Mouse (Mus musculus): ENCODE measurements around the gene Zyx. TPM values are rescaled to one million over a fixed set of nuclear protein-coding genes. Genes with fewer than 3 reads are reported as not detected.

Gene Zyx
- total RNA-seq, 4 experiments from 2014 or later: 12.1 to 15.9 (median 13.7) TPM

DNA sequence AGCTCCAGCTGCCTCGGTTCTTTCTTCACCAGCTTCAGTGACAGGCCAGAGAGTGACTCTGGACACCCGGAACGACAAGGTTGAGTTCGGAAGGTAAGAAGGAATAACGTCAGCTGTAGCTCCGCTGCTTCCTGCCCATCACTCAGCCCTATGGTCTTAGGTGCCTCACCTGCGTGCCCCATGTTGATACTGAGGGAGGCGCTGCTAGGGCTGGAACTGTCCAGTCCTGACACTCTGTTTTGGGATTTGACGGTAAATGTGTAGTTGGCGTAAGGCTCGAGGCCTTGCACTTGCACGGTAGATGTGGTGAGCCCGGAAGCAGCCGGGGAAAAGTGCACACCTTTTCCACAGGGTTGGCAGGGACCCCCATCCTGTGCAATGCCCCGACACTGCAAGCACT lies 15.2 kb downstream of the Zyx start:
- no peak for DNase-seq (ENCODE audit: low spot score in 2 of 2)

DNA sequence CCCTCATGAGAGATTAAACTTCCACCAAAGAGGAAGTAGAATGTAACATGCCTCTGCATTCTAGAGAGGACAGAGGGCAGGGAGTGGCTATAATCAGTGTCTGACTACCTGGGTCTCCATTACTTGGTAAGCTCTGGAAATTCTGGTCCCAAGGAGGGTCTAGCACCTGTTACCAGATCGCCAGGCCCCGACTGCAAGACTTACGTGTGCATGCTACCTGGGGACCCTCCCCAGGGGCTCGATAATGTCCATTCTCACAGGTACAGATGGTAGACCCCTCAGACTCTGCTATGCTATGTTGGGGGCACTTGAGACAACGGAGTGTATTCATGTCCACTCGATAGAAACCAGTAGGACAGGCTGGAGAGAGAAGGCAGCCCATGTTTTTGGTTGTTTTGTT lies 15.8 kb downstream of the Zyx start:
- no peak for DNase-seq (ENCODE audit: low spot score in 2 of 2)

DNA sequence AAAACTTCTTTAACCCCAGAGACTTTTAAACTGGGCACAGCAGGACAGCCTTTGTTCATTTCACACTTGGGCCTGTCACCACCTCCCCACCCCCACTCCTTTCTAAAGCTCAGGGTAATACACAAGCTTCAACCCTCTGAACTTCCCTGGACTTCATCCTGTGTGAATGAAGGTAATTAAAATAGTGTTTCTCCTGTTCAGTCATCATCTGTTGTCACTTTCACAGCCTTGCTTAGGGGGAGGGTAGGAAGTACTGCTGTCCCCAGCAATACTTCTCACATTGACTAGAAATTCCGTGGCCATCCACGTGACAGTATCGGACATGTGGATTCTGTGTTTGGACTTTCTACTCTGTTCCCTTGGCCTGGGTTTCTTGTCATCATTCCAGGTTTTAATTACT lies 20.4 kb downstream of the Zyx start:
- DNase-seq (ENCODE audit: low spot score in 2 of 2): no peak

DNA sequence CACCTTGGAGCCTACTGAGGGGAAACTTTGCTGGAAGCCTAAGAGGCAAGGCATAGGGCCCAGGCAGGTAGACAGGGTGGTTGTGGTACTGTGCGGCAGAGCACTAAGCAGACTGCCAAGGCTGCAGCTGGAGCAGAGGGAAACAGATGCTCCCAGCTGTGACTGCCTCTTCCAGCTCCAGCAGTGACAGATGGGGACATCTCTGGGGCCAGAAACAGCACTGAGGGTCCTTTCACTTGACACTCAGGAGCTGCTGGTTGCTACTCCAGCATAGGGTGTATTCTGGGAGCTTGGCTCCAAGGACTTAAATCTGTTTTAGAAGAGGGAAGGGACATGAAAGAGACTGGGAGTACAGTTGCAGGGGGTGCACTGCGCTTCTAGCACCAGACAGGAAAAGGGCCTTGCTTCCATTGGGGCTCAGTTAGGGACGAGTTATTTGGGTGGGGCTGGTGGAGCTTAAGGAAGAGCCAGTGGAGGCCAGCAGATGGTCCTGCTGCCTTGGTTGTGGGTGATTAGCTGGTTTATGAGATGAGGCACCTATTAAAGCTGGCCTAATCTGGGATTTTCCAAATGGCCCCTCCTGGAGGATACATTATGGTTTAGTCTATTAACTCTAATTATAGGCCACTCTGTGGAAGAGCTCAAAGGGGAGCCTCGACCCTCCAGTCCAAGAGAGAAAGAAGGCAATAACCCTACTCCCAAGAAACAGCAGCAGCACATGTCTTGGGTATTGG lies 21.4 kb downstream of the Zyx start:
- no peak for DNase-seq (ENCODE audit: low spot score in 2 of 2)

DNA sequence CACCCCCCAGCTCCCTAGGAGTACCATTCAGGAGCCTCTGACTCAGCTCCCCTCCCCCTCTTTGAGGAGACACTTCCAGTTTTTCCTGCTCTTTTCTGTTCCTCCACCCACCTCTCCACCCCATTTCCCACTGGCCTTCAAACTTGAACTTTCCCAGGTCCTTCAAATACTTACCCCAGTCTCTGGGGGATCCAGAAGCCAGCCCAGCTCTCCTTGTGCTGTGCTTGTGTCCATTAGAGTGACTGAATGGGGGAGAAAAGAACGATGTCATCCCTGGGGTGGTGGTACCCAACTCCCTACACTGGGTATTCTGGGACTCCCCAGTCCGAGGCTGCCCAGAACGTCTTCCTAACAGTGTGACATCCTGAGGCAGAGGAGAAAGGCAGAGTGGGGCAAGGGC lies 22.6 kb downstream of the Zyx start:
- DNase-seq (ENCODE audit: low spot score in 2 of 2): no peak

DNA sequence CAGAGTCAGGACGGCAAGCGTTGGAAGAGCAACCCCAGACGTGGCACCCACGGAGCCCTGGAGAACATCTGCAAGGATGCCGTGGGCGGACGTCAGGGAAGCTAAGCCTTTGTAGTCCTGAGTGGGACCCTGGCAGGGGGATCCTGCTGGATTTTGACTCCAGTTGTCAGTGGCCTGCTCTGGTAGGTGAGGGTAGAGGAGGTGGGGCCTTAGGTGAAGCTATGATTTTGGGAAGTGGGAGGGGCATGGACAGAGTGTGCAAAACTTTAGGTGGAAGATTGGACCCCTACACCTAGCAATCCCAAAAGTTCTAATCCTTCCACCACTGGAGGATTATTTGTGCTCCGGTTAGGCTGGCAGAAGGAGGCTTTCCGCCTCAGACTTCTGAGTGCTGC lies 23.0 kb downstream of the Zyx start:
- DNase-seq (ENCODE audit: low spot score in 2 of 2): no peak

DNA sequence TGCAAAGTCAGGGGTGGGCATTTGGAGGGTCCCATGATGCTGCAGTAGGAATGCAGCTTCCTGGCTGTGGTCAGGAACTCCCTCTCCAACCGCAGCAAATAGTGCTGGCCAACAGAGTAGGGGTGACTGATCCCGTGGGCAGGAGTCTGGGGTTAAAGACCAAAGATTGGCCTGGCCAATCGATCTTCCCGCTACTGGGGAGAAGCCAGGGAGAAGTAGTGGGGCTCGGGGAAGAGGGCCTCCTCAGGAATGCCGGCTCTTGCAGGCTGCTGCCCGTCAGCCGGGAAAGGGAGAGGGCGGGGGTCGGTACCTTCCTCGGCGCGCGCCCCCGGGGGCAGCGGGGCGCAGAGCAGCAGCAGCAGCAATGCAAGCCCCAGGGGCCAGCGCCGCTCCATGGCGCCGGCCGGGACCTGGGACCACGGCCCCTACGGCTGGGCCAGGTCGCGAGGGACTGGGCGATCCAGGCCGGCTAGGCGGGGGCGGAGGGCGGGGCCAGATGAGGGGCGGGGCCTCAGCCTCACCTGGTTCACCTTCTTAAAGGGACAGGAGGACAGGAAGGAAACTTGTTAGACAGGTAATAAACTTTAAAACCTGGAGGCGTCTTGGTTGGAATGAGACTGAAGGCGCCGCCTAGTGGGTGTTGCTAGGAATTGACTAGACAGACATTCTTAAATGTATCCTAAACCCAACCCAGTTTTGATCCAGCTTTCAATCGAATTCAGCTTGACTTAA lies 23.6 kb downstream of the Zyx start, which contains the start of gene Epha1:
TSS of gene Epha1 (minus strand) at position 453 of the 732 bp plus-strand sequence.
- no peak for DNase-seq (ENCODE audit: low spot score in 2 of 2)

DNA sequence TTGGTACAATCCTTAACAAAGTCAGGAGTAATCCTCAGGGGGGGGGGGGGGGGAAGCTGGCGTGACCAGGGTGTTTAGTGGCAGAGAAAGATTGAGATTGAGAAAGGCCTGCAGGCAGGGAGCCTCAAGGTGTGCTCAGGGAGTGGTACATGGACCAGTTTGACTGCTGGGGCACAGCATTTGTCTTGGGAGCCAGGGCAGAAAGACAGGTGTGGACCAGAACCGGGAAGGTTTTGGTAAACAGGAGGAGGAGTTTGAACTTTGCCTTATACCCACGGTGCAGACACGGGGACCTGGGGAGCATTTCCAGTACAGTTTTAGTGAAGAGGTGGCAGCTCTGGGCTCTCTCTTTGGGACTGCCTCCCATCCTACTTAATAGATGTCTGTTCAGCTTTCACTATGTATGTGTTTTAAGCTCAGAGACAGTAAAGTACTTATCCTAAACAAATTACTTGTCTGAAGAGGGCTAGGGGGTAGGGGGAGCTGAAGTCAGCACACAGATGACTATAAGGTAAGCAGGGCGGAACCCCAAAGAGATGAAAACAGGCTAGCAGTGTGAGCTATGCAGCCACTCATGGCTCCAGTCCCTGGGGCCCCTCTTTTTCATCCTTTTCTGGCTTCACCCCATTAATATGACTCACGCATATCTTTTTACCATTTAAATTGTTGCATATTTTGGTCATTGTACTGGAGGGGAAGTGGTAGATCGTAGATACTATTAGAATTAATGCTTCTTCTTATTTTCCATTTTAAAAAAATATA lies 24.4 kb downstream of the Zyx start:
- DNase-seq (ENCODE audit: low spot score in 2 of 2): no peak

DNA sequence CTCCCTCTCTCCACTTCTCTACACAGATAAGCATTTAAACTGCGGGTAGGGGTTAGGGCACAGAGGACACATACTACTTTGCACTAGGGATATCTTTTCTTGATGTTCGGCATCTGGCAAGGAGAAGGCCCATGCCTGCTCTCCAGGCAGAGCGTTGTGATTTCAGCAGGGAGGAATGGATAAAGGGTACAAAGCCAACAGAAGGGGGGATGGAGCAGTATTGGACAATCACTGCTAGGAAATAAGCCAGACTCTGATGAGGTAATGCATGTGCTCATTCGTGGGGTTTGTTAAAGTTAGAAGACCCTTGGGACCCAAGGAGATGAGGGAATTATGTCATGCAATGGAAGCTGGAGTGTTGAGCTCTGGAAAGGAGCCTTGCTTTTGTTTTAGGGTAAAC lies 25.3 kb downstream of the Zyx start:
- no peak for DNase-seq (ENCODE audit: low spot score in 2 of 2)

DNA sequence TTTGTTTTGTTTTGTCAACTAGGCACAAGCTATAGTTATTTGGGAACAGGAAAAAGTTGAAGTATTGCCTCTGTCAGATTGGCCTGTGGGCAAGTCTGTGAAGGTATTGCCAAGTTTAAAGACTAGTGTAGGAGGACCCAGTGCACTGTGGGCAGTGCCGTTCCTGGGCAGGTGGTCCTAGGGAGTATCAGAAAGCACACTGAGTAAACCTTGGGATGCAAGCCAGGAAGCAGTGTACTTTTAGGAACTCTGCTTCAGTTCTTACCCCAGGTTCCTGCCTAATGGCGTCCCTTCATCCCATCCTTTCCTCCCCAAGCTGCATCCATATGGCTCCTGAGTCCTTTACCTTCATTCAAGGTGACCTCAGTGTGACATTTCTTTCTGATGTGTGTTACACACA lies 25.7 kb downstream of the Zyx start:
- DNase-seq (ENCODE audit: low spot score in 2 of 2): no peak

DNA sequence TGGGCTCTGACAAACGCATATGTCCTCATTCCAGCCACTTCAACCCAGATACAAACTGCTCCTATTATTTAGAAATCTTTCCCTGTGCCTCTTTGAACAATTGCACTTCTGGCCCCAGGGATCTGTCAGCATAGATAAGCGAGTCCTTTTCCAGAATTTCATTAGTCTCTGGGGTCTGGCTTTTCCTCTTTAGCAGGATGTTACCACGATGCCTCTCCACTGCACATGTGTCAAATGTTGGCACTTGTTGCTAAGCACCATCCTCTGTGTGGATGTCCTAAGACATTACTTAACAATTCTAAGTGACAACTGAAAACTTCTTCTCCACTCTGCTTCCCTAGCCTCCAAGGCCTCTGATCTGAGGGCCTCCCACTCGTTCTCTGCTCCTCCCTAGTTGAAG lies 26.6 kb downstream of the Zyx start:
- no peak for DNase-seq (ENCODE audit: low spot score in 2 of 2)

DNA sequence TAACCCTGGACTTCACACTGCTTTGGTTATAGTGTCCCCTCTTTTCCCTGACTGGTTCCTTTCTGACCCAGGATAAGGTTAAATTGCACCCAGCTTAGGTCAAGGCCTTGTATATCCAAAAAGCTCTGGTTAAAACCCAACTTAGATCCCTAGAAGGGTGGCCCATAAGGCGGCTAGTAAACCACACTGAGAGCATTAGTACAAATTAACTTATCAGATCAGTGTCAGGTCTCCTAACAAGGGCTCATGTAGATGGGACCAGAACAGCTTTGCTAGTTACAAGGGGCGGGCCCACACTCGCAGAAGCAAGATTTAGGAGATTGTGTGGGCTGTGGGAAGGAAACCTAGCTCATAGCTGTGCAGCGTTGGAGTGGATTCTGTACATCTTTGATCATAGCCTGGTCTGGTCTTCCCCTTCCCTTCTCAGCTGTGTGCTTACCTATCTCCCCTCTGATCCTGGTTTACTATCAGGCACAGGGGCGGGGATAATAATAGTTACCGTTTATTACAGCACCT lies 27.1 kb downstream of the Zyx start:
- DNase-seq (ENCODE audit: low spot score in 2 of 2): no peak

DNA sequence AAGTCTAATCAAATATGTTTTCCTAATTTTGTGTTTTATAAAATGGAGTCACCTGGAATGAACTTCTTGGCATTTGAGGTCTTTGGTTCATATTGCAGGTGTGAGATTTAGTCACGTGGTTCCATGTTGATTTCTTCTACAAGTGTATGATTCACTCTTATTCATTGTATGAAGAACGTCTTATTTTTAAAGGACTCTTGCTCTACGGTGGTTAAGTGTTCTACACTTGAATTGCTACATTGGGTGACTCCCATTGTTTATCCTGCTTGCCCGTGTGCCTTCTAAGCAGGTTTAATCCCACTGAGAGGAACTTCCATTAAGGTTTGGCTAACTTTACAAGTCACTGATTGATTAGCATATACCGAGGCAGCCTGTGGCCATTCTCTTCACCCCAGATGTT lies 27.9 kb downstream of the Zyx start:
- DNase-seq (ENCODE audit: low spot score in 2 of 2): no peak

DNA sequence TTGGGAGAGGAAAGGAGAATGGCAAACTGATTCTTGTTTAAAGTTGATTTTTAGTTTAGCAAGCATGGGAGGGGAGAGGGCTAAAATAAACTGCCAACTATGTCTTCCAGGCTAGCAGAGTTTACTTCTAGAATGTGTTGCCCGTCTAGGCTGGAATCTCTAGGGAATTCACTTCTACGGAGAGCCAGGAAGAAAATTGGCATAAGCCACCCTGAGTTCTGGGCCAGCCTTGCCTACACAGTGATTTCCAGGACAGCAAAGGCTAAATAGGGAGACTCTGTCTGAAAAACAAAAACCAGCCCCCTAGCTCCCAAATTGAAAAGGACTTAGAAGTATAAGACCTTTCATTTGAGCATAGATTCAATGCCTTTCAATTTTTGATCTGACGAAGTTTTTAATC lies 30.1 kb downstream of the Zyx start:
- DNase-seq (ENCODE audit: low spot score in 2 of 2): no peak

DNA sequence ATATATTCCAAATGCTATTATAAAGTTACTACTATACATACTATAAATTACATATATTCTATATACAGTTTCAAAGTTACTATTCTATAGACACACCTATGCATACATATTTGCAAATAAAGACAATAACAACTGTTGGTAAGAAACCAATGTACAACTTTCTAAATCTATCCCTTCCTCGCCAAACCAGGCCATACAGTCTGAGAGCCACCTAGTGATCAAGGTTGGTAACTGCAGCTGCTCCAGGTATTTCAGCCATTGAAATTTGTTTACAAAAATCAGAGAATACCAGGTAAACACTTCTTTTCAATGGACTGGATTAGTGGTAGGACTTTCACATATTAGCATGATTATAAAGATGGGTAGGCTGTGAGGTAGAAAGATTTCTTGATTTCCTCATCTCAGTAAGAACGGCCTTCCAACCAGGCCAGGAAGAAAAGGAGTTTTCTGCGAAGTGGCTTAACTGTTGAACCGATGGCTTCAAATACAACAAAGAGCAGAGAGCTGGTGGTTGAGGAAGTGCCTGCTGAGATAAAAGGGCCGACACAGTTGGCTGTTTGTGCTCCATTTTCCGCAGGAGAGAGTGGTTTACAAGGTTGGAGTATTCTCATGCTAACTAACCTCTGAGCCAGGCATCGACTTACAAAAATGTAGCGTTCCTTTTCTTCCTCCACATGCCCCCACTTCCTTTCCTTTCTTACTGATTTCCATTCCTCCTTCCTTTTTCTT lies 31.1 kb downstream of the Zyx start:
- DNase-seq (ENCODE audit: low spot score in 2 of 2): no peak

DNA sequence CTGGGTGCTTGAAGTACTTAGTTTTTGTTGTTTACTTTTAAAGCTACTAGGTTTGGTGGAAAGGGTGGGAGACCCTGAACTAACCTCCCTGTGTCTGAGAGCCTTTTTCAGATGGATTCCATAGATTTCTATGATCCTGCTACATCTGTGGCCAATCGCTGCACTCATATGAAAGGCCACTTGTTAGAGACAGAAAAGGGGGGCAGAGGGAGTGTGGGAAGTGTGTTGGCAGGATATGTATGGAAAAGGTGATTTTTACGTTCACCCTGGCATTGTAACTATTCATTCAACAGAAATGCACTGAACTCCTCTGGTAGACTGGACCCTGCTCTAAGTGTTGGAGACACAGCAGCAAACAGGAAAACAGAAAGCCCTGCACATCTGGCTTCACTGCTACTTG lies 31.8 kb downstream of the Zyx start:
- no peak for DNase-seq (ENCODE audit: low spot score in 2 of 2)

DNA sequence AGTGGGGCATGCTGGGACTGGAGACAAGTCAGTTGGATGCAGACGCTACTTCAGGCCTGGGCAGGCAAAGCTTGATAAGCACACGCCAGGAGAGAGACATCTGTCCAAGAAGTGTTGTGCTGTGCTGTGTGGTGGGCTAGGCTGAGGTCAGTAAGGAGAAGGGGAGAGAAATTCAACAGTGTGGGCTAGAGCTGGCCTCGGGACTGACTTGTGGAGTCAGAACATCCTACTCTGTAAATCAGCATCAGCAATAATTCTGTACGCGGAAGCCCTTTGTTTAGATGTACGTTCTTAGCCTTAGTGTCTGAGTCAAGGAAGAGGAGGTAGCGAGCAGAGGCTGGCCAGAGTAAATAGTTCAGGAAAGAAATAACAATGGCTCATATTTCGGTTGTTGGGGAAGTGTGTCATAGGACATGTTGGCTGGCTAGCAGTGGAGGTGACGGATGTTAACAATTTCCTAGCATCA lies 32.5 kb downstream of the Zyx start:
- DNase-seq (ENCODE audit: low spot score in 2 of 2): no peak

DNA sequence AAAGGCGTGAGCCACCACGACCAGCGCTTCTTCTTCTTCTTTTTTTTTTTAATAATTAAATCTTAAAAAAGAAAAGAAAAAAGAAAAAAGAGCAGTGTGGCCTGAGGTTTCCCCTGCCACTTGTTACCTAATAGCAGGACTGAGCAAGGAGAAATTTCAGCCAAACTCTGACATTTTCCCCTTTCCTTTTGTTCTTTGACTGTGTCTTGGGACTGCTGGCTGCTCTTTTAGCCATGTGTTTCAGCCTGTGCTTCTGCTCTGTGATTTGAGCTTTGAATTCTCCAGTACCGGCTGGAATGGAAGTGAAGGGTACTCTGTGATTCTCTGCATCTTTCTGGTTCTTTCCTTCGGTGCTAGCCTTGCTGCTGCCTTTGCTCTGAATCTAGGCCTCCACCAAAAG lies 33.9 kb downstream of the Zyx start:
- no peak for DNase-seq (ENCODE audit: low spot score in 2 of 2)

DNA sequence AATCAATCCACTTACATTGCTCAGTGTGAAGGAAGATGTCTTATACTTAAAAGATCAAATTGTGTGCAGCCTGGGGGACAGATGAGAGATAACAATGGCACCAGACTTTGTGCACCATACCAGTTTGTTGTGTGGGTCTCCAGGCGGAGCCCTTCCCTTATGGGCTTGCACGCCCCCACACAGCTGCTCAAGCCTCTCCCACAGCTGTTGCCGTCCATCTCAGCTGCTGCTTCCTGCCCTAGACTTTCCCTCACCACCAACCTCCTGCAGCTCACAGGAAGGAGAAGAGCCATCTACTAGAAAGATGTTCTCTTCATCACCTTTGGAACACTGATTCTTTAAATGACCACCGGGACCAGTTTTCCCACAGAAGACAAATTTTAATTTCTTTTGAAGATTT lies 36.2 kb downstream of the Zyx start:
- no peak for DNase-seq (ENCODE audit: low spot score in 2 of 2)

DNA sequence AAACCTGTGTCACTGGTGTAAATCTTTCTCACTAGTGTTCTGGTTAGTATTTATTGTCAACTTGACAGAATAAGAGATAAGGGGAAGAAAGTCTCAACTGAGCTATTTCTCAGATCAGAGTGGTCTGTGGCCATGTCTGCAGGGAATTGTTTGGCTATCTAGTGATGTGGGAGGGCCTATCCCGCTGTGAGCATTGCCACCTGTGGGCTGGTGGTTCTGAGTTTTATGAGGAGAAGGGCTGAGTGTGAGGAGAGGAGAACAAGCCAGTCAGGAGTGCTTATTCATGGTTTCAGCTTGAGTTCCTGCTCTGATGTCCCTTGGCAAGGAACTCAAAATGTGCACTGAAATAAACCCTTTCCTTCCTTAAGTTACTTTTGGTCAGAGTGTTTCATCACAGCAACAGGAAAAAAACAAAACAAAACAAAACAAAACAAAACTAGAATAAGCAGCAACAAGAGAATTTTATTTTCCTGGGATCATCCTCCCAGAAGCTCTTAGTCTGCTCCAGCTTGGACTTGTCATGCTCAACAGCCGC lies 42.4 kb downstream of the Zyx start:
- DNase-seq (ENCODE audit: low spot score in 2 of 2): no peak

Measured in gastrocnemius, adult 8-10 months (tissue).